Mouse (Mus musculus): ENCODE measurements around the gene Armc7.
A peak's percentile ranks its signal among the peaks of the same experiment; 100 is the strongest.

DNA sequence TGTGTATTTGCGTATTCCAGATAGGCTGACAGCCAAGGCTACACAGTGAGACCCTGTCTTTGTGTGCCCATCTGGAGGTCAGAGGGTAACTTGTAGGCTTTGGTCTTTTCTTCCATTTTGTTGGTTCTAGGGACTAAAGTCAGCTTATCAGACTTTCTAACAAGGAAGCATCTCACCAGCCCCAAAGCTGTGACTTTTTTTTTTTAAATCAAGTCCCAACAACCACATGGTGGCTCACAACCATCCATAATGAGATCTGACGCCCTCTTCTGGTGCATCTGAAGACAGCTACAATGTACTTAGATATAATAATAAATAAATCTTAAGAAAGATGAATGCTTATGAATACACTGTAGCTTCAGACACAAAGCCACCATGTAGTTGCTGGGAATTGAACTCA, 62.6 kb downstream of the Armc7 start:
- TF ChIP-seq CTCF (IDR thresholded peaks at IDR 0.05), result peak; percentile 48
- TF ChIP-seq POLR2A (IDR thresholded peaks at IDR 0.05; ENCODE audit: insufficient read depth, low read depth, low read length), result no peak
